Mouse (Mus musculus) myocyte (in vitro differentiated cells): ENCODE data around the gene Acbd4.

ENCODE experiments used
- POLR2A ChIP-seq: IDR thresholded peaks from one replicate; pipeline ENCODE4 v1.6.1; 2011; ENCODE audit warnings: low read depth, mild to moderate bottlenecking, control low read depth, moderate library complexity; ENCODE audit not compliant: insufficient read length
- POLR2AphosphoS2 ChIP-seq: IDR thresholded peaks from one replicate; pipeline ENCODE4 v1.6.1; 2011; ENCODE audit warnings: low read depth, control low read depth; ENCODE audit not compliant: insufficient read length

DNA sequence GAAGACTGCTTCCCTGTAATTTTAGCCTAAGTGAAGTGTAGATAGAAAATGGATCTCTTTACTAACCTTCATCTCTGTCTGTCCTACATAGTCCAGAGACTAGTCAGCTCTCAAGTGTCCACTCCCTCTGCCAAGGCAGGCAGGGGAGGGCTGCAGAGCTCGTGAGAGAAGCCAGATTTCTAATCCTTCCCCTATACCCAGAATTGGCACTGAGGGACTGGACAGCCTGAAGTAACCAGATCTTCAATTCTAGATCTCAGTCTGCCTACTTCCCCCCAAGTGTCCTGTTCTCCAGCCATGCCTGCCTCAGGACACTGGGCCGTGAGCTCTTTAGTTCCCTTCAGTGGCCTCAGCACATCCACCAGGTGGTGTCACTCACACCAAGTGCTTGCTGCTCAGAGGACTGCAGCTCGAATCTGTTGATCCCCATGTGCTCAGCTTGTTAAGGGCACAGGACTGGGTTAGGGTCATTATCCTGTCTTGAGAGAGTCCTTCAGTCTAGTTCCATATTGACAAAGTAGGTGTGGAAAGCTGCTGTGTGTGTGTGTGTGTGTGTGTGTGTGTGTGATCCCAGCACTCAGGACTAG, 42.9 kb upstream of the Acbd4 start:
- TF ChIP-seq POLR2A (no peak), POLR2AphosphoS2 (no peak)
